Mouse (Mus musculus): Measurements from ENCODE around the gene Sectm1b. TPM values are rescaled to one million over a fixed set of nuclear protein-coding genes. Genes with fewer than 3 reads are reported as not detected.

The Sectm1b gene
- polyA plus RNA-seq, 1 experiment from 2014 or later: not detected

DNA sequence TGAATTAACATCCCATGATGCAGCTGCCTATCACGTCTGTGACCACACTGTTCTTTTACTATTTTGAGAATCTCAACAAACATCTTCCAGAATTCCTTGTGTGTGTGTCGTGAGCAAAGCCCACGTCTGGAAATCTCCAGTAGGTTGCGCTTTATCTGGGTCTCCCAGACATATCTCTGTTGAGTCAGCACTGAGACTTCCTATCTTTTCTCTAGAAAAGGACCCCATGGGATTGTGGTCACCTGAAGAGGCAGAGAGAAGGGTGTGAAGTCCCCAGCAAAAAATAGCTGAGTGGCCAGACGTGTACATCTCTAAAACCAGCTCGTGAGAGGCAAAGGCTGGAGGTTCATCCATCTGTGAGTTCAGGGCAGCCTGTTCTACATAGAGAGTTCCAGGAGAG, 39.2 kb downstream of the Sectm1b start:
- WGBS: 75% methylated on average over 6 of the region's 6 CpGs
- no peaks in the 10 kb centered on the region for H3K4me1 ChIP-seq (ENCODE audit: control insufficient read depth, insufficient read depth, low read length)

GRCm38 (mm10) chr11:121019501-121019900, 43.9 kb downstream of the Sectm1b start:
- H3K27ac ChIP-seq (ENCODE audit: low read depth, low read length): no peak overlapping the region
- H3K4me2 ChIP-seq: no peak overlapping the region
- WGBS: 77% methylated on average over 5 of the region's 5 CpGs
- H3K4me1 ChIP-seq (ENCODE audit: control insufficient read depth, insufficient read depth, low read length): no peaks in the 10 kb centered on the region
- H3K9me3 ChIP-seq (ENCODE audit: control insufficient read depth, low read length): no peaks in the 10 kb centered on the region
- no peak overlapping the region for H3K4me3 ChIP-seq (ENCODE audit: low read depth, low read length)
- no peak overlapping the region for H3K9ac ChIP-seq (ENCODE audit: low read length)
- H3K36me3 ChIP-seq (ENCODE audit: control insufficient read depth, insufficient read depth, low read length): no peaks in the 10 kb centered on the region
- no peaks in the 10 kb centered on the region for H3K27me3 ChIP-seq (ENCODE audit: control insufficient read depth, insufficient read depth, low read length)
- ATAC-seq (ENCODE audit: low FRiP score) (no peak), DNase-seq (ENCODE audit: low spot score, missing footprints) (no peak)

More for the DNA sequence above, 39.2 kb downstream of the Sectm1b start:
- Histone ChIP-seq H3K36me3 (ENCODE audit: control insufficient read depth, insufficient read depth, low read length) (no peaks in the 10 kb centered on the region), H3K27ac (ENCODE audit: low read depth, low read length) (no peak overlapping the region), H3K9me3 (ENCODE audit: control insufficient read depth, low read length) (no peaks in the 10 kb centered on the region), H3K4me3 (ENCODE audit: low read depth, low read length) (no peak overlapping the region), H3K27me3 (ENCODE audit: control insufficient read depth, insufficient read depth, low read length) (no peaks in the 10 kb centered on the region), H3K9ac (ENCODE audit: low read length) (no peak overlapping the region), H3K4me2 (no peak overlapping the region)
- ATAC-seq (ENCODE audit: low FRiP score) (no peak), DNase-seq (ENCODE audit: low spot score, missing footprints) (no peak)

- no peaks in the 10 kb centered on the region for H3K27me3 ChIP-seq (ENCODE audit: control insufficient read depth, insufficient read depth, low read length)
Measured at GRCm38 (mm10) chr11:121017703-121018102, 45.7 kb downstream of the Sectm1b start.

DNA sequence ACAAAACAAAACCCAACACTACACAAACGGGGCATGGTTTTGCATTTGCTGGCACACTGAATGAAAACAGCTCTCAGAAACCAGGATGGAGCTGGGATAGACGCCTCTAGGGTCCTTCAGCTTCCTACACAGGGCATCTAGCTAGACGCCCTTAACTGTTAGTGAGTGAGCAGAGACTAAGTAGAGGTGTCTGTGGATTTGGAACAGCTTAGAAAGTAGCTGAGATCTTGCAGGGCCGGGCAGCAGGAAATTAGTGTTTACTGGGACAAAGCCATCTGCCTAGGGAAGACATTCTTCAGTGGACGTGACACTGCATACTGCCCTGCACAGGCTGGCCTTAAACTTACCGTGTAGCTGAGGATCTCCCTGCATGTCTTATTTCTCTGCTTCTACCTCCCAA, 47.9 kb downstream of the Sectm1b start:
- DNase-seq (ENCODE audit: low spot score, missing footprints): no peak
- Histone ChIP-seq H3K27me3 (ENCODE audit: control insufficient read depth, insufficient read depth, low read length) (no peaks in the 10 kb centered on the region), H3K9me3 (ENCODE audit: control insufficient read depth, low read length) (no peaks in the 10 kb centered on the region), H3K4me2 (no peak overlapping the region), H3K4me1 (ENCODE audit: control insufficient read depth, insufficient read depth, low read length) (no peaks in the 10 kb centered on the region), H3K9ac (ENCODE audit: low read length) (0 out of 2 replicates have a peak overlapping the region, but pooled peaks have one; percentile 9), H3K36me3 (ENCODE audit: control insufficient read depth, insufficient read depth, low read length) (no peaks in the 10 kb centered on the region), H3K27ac (ENCODE audit: low read depth, low read length) (no peak overlapping the region), H3K4me3 (ENCODE audit: low read depth, low read length) (no peak overlapping the region)
- WGBS: 73% methylated on average over 6 of the region's 6 CpGs
- no peak for ATAC-seq (ENCODE audit: low FRiP score)

More at GRCm38 (mm10) chr11:121017703-121018102, 45.7 kb downstream of the Sectm1b start:
- no peaks in the 10 kb centered on the region for H3K9me3 ChIP-seq (ENCODE audit: control insufficient read depth, low read length)
- 36% methylated on average over 3 of the region's 3 CpGs for WGBS
- H3K27ac ChIP-seq (ENCODE audit: low read depth, low read length): no peak overlapping the region
- H3K4me1 ChIP-seq (ENCODE audit: control insufficient read depth, insufficient read depth, low read length): no peaks in the 10 kb centered on the region
- H3K4me2 ChIP-seq: no peak overlapping the region
- no peak overlapping the region for H3K9ac ChIP-seq (ENCODE audit: low read length)
- peak; percentile 87 for DNase-seq (ENCODE audit: low spot score, missing footprints)
- no peak overlapping the region for H3K4me3 ChIP-seq (ENCODE audit: low read depth, low read length)
- no peaks in the 10 kb centered on the region for H3K36me3 ChIP-seq (ENCODE audit: control insufficient read depth, insufficient read depth, low read length)
- ATAC-seq (ENCODE audit: low FRiP score): 0 out of 2 replicates have a peak, but pooled peaks have one; percentile 72

DNA sequence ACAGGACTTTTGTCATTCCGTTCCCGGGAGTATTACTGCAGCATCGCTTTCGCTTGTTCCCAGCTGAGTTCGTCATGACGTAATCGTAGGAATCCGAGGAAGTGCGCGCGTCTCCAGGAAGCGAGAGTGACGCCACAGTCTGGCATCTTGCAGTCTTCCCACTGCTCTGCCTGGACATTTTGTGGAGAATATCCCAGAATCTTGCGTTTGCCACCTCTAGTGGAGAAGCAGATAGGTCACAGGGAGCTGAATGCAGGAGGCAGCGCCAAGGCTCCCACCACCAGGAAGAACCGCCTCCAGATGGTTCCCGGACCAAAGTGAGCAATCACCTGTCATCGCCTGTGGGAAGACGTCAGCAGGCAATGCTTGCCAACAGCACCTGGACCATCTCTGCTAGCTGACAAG, 48.5 kb downstream of the Sectm1b start:
- peak overlapping the region; percentile 25 for H3K4me2 ChIP-seq
- no peaks in the 10 kb centered on the region for H3K36me3 ChIP-seq (ENCODE audit: control insufficient read depth, insufficient read depth, low read length)
- DNase-seq (ENCODE audit: low spot score, missing footprints) (no peak), ATAC-seq (ENCODE audit: low FRiP score) (no peak)
- H3K27ac ChIP-seq (ENCODE audit: low read depth, low read length): no peak overlapping the region
- no peaks in the 10 kb centered on the region for H3K27me3 ChIP-seq (ENCODE audit: control insufficient read depth, insufficient read depth, low read length)
- no peak overlapping the region for H3K4me3 ChIP-seq (ENCODE audit: low read depth, low read length)
- WGBS: 64% methylated on average over 19 of the region's 19 CpGs
- H3K9me3 ChIP-seq (ENCODE audit: control insufficient read depth, low read length): no peaks in the 10 kb centered on the region
- H3K9ac ChIP-seq (ENCODE audit: low read length): no peak overlapping the region
- no peaks in the 10 kb centered on the region for H3K4me1 ChIP-seq (ENCODE audit: control insufficient read depth, insufficient read depth, low read length)

- no peak overlapping the region for H3K4me3 ChIP-seq (ENCODE audit: low read depth, low read length)
- no peak overlapping the region for H3K27ac ChIP-seq (ENCODE audit: low read depth, low read length)
- H3K27me3 ChIP-seq (ENCODE audit: control insufficient read depth, insufficient read depth, low read length): no peaks in the 10 kb centered on the region
- H3K4me2 ChIP-seq: no peak overlapping the region
- H3K9me3 ChIP-seq (ENCODE audit: control insufficient read depth, low read length): no peaks in the 10 kb centered on the region
- H3K4me1 ChIP-seq (ENCODE audit: control insufficient read depth, insufficient read depth, low read length): no peaks in the 10 kb centered on the region
- DNase-seq (ENCODE audit: low spot score, missing footprints) (no peak), ATAC-seq (ENCODE audit: low FRiP score) (no peak)
- WGBS: 92% methylated on average over 7 of the region's 7 CpGs
- no peak overlapping the region for H3K9ac ChIP-seq (ENCODE audit: low read length)
- H3K36me3 ChIP-seq (ENCODE audit: control insufficient read depth, insufficient read depth, low read length): no peaks in the 10 kb centered on the region
Measured at GRCm38 (mm10) chr11:121013656-121014055, 49.7 kb downstream of the Sectm1b start.

DNA sequence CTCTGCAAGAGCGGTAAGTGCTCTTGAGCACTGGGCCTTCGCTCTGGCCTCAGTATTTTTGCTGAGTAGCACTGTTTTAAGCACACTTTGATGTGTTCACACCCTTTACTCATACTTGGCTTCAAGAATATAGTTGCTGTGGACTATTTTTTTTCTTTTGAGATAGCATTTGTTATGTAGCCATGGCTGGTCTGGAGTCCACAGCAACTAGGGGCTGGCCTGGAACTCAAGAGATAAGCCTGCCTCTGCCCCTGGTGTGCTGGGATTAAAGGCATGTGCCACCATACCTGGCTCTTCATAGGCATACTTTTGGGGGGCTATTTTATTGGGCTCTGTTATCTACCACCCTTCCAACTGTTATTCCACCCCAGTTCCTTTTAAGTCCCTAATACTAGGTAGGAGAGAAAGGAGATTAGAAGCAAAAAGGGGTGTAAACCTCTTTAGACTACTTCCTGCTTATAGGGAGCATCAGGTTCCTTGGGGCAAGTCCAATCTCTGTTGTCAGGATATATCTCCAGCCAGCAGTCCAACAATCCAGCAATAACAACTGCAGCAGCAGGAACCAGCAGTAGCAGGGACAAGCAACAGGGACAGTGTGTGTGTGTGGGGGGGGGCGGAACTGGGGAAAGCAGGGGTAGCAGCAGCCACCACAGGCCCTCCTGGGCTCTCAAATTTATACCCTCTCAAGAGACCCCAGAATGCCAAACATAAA, 53.2 kb downstream of the Sectm1b start:
- Histone ChIP-seq H3K4me1 (ENCODE audit: control insufficient read depth, insufficient read depth, low read length) (no peaks in the 10 kb centered on the region), H3K4me3 (ENCODE audit: low read depth, low read length) (no peak overlapping the region), H3K27ac (ENCODE audit: low read depth, low read length) (no peak overlapping the region), H3K36me3 (ENCODE audit: control insufficient read depth, insufficient read depth, low read length) (no peaks in the 10 kb centered on the region), H3K27me3 (ENCODE audit: control insufficient read depth, insufficient read depth, low read length) (no peaks in the 10 kb centered on the region), H3K9me3 (ENCODE audit: control insufficient read depth, low read length) (no peaks in the 10 kb centered on the region), H3K9ac (ENCODE audit: low read length) (no peak overlapping the region), H3K4me2 (no peak overlapping the region)
- DNase-seq (ENCODE audit: low spot score, missing footprints): no peak
- ATAC-seq (ENCODE audit: low FRiP score): no peak
- 96% methylated on average over 3 of the region's 3 CpGs for WGBS

- DNase-seq (ENCODE audit: low spot score, missing footprints) (no peak), ATAC-seq (ENCODE audit: low FRiP score) (no peak)
- Histone ChIP-seq H3K4me1 (ENCODE audit: control insufficient read depth, insufficient read depth, low read length) (no peaks in the 10 kb centered on the region), H3K9ac (ENCODE audit: low read length) (no peak overlapping the region), H3K9me3 (ENCODE audit: control insufficient read depth, low read length) (no peaks in the 10 kb centered on the region), H3K4me2 (no peak overlapping the region), H3K27me3 (ENCODE audit: control insufficient read depth, insufficient read depth, low read length) (no peaks in the 10 kb centered on the region), H3K27ac (ENCODE audit: low read depth, low read length) (no peak overlapping the region), H3K4me3 (ENCODE audit: low read depth, low read length) (no peak overlapping the region), H3K36me3 (ENCODE audit: control insufficient read depth, insufficient read depth, low read length) (no peaks in the 10 kb centered on the region)
- WGBS: 76% methylated on average over 6 of the region's 6 CpGs
Measured at GRCm38 (mm10) chr11:121006184-121006583, 57.2 kb downstream of the Sectm1b start.

DNA sequence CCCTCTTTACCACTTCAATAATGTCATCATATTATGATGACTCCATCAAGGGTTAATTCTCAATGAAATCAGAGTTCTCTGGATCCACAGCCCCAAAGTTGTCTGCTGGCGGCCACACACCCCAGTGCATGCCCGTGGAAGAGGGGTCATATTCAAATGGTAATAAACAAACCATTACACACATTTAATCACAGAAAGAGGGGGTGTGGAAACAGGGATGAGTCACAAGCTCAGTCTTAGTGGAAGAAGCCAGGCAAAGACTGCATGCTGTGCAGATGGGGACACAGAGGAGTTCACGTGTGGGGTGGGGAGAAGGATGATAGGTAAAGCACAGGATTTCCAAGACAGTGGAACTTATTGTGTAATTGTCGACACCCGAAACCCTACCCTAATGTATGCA, 59.1 kb downstream of the Sectm1b start:
- no peak overlapping the region for H3K4me2 ChIP-seq
- H3K27me3 ChIP-seq (ENCODE audit: control insufficient read depth, insufficient read depth, low read length): no peaks in the 10 kb centered on the region
- H3K9me3 ChIP-seq (ENCODE audit: control insufficient read depth, low read length): no peaks in the 10 kb centered on the region
- H3K27ac ChIP-seq (ENCODE audit: low read depth, low read length): no peak overlapping the region
- 81% methylated on average over 5 of the region's 5 CpGs for WGBS
- H3K9ac ChIP-seq (ENCODE audit: low read length): no peak overlapping the region
- no peak overlapping the region for H3K4me3 ChIP-seq (ENCODE audit: low read depth, low read length)
- H3K36me3 ChIP-seq (ENCODE audit: control insufficient read depth, insufficient read depth, low read length): no peaks in the 10 kb centered on the region
- no peak for DNase-seq (ENCODE audit: low spot score, missing footprints)
- ATAC-seq (ENCODE audit: low FRiP score): no peak
- H3K4me1 ChIP-seq (ENCODE audit: control insufficient read depth, insufficient read depth, low read length): no peaks in the 10 kb centered on the region

All from midbrain, embryonic 11.5 days (tissue).